ENCODE assay signal across 15 mouse cellular contexts in genomic region chr2:103144420-103144819, GRCm38 (mm10).
DNase-seq lines count a peak whose midpoint lies in the region; ATAC-seq lines count a peak whose summit lies in the region.
"Had no signal": no experiment of that assay in that cellular context is flagged by ENCODE, and none has a peak within 500 bp of the region (broad histone marks: within the 10 kb centered on the region; RNA-seq: fewer than 3 reads in every experiment).

No protein-coding gene starts in this region.

- H3K4me2 ChIP-seq in embryonic facial prominence, embryonic 12.5 days (replicated peaks) = no peak overlapping the region
- no peak overlapping the region for H3K4me2 ChIP-seq in intestine, embryonic 16.5 days (ENCODE audit: low read depth, low read length)
- H3K4me2 ChIP-seq: hindbrain, embryonic 14.5 days; liver, embryonic 15.5 days; neural tube, embryonic 15.5 days had no signal

- no peak overlapping the region for H3K4me3 ChIP-seq in embryonic facial prominence, embryonic 12.5 days
- H3K4me3 ChIP-seq in embryonic facial prominence, embryonic 10.5 days = no peak overlapping the region
- no peak overlapping the region for H3K4me3 ChIP-seq in intestine, embryonic 16.5 days (ENCODE audit: low read length)
- H3K4me3 ChIP-seq: heart, embryonic 10.5 days; liver, embryonic 15.5 days; neural tube, embryonic 15.5 days had no signal

- WGBS in embryonic facial prominence, embryonic 12.5 days = 88% methylated on average over 7 of the region's 7 CpGs
- WGBS in embryonic facial prominence, embryonic 10.5 days = 90% methylated on average over 7 of the region's 7 CpGs
- WGBS in intestine, embryonic 16.5 days = 59% methylated on average over 7 of the region's 7 CpGs

- no peaks in the 10 kb centered on the region for H3K27me3 ChIP-seq in embryonic facial prominence, embryonic 12.5 days
- no peaks in the 10 kb centered on the region for H3K27me3 ChIP-seq in embryonic facial prominence, embryonic 10.5 days (replicated peaks; ENCODE audit: low read depth, poor library complexity, severe bottlenecking)
- H3K27me3 ChIP-seq in intestine, embryonic 16.5 days (replicated peaks; ENCODE audit: control insufficient read depth, insufficient read depth, low read length) = no peaks in the 10 kb centered on the region
- H3K27me3 ChIP-seq: liver, embryonic 15.5 days; neural tube, embryonic 15.5 days had no signal

- H3K9me3 ChIP-seq in embryonic facial prominence, embryonic 12.5 days = no peaks in the 10 kb centered on the region
- H3K9me3 ChIP-seq in embryonic facial prominence, embryonic 10.5 days = no peaks in the 10 kb centered on the region
- H3K9me3 ChIP-seq in intestine, embryonic 16.5 days (ENCODE audit: control insufficient read depth, low read length) = no peaks in the 10 kb centered on the region
- H3K9me3 ChIP-seq: heart, embryonic 10.5 days; liver, embryonic 15.5 days; neural tube, embryonic 15.5 days had no signal

- DNase-seq in embryonic facial prominence, embryonic 10.5 days (ENCODE audit: low spot score) = no peak
- DNase-seq in kidney, postnatal 25 days = peak; percentile 76 to 89
- DNase-seq in lung, postnatal 36 days = peak; percentile 62
- no peak for DNase-seq in adrenal gland, adult 2 months
- DNase-seq in spleen, postnatal 10 days (ENCODE audit: low spot score in 2 of 2) = no peak
- DNase-seq in spleen, postnatal 36 days (ENCODE audit: low spot score in 2 of 2) = no peak
- DNase-seq: cerebellum, postnatal 25 days; layer of hippocampus, postnatal 36 days; right cerebral cortex, postnatal 4 days had no signal

- 0 out of 2 replicates have a peak, but pooled peaks have one; percentile 75 for ATAC-seq in embryonic facial prominence, embryonic 12.5 days (ENCODE audit: insufficient number of reproducible peaks, insufficient read depth, low FRiP score, low TSS enrichment)
- ATAC-seq in intestine, embryonic 16.5 days = peak; percentile 99

- no peak overlapping the region for H3K27ac ChIP-seq in embryonic facial prominence, embryonic 12.5 days
- H3K27ac ChIP-seq in embryonic facial prominence, embryonic 10.5 days (replicated peaks) = no peak overlapping the region
- peak overlapping the region; percentile 88 for H3K27ac ChIP-seq in intestine, embryonic 16.5 days (ENCODE audit: low read length)
- H3K27ac ChIP-seq: heart, embryonic 10.5 days; hindbrain, embryonic 14.5 days; liver, embryonic 15.5 days; neural tube, embryonic 15.5 days had no signal

- H3K36me3 ChIP-seq in embryonic facial prominence, embryonic 12.5 days = no peaks in the 10 kb centered on the region
- H3K36me3 ChIP-seq in embryonic facial prominence, embryonic 10.5 days (replicated peaks) = no peaks in the 10 kb centered on the region
- H3K36me3 ChIP-seq in intestine, embryonic 16.5 days (ENCODE audit: control insufficient read depth, insufficient read depth, low read length) = no peaks in the 10 kb centered on the region
- H3K36me3 ChIP-seq: heart, embryonic 10.5 days; liver, embryonic 15.5 days; neural tube, embryonic 15.5 days had no signal

- no peaks in the 10 kb centered on the region for H3K4me1 ChIP-seq in embryonic facial prominence, embryonic 12.5 days
- H3K4me1 ChIP-seq in embryonic facial prominence, embryonic 10.5 days = peaks cover 9% of the 10 kb centered on the region; the same call in 1 of the 2 replicates
- H3K4me1 ChIP-seq in intestine, embryonic 16.5 days (ENCODE audit: control insufficient read depth, insufficient read depth, low read length) = peaks cover 6% of the 10 kb centered on the region
- H3K4me1 ChIP-seq: liver, embryonic 15.5 days; neural tube, embryonic 15.5 days had no signal

- no peak overlapping the region for H3K9ac ChIP-seq in embryonic facial prominence, embryonic 12.5 days
- no peak overlapping the region for H3K9ac ChIP-seq in intestine, embryonic 16.5 days (ENCODE audit: low read depth, low read length)
- H3K9ac ChIP-seq: hindbrain, embryonic 14.5 days; liver, embryonic 15.5 days; neural tube, embryonic 15.5 days had no signal

Comparison
In these comparisons a context has a peak if more than half of its experiments do, and no peak if none do; other contexts are left out.
1. DNase-seq: peak in kidney, postnatal 25 days (2 of 2) and lung, postnatal 36 days (single experiment); none in embryonic facial prominence, embryonic 10.5 days (single experiment), adrenal gland, adult 2 months (single experiment), spleen, postnatal 10 days (0 of 2) and spleen, postnatal 36 days (0 of 2).